Mouse (Mus musculus) bone marrow macrophage, adult 2 months (primary cell): Measurements from ENCODE around the gene Mstn.

Experiments used
- CTCF ChIP-seq: IDR thresholded peaks from 2 replicates; pipeline ENCODE4 v1.5.1; 2012; ENCODE audit warnings: low read depth, mild to moderate bottlenecking, low read length, moderate library complexity
- POLR2A ChIP-seq: IDR thresholded peaks from 2 replicates; pipeline ENCODE4 v1.6.1; 2012; ENCODE audit warnings: mild to moderate bottlenecking, low read depth, low read length, borderline replicate concordance

GRCm38 (mm10) chr1:53037443-53037871, 24.0 kb upstream of the Mstn start:
- no peak for TF ChIP-seq POLR2A
- TF ChIP-seq CTCF, result no peak
